Mouse (Mus musculus) liver, postnatal 0 days (tissue): ENCODE results near the gene Ttll5. TPM values are rescaled to one million over a fixed set of nuclear protein-coding genes. Genes with fewer than 3 reads are reported as not detected.

Experiments
- ATAC-seq: fragments of 200-750 bp; cut with Nextera tagmentation; 2 replicates; pipeline ENCODE4 v1.8.0; 2017; ENCODE audit warnings: mild to moderate bottlenecking, moderate library complexity
- DNase-seq: peaks from one replicate; pipeline ENCODE4 v3.0.0-alpha.2; 2016
- H3K27ac ChIP-seq: fragments of 300-500 bp; sonication (generic); 2 replicates; pipeline ENCODE4 v1.5.1; 2014; ENCODE audit warnings: antibody characterized with exemption, moderate library complexity, mild to moderate bottlenecking, low read depth
- H3K27me3 ChIP-seq: fragments of 300-500 bp; sonication (generic); 2 replicates; pipeline ENCODE4 v1.6.1; 2014; ENCODE audit warnings: low read length, control low read depth, mixed read lengths; ENCODE audit not compliant: insufficient read depth
- H3K36me3 ChIP-seq: fragments of 300-500 bp; sonication (generic); replicated peaks from 2 replicates; pipeline ENCODE4 v1.6.1; 2014; ENCODE audit warnings: mild to moderate bottlenecking, control low read depth, low read length, moderate library complexity, mixed read lengths; ENCODE audit not compliant: insufficient read depth
- H3K4me1 ChIP-seq: fragments of 300-500 bp; sonication (generic); 2 replicates; pipeline ENCODE4 v1.6.1; 2014; ENCODE audit warnings: antibody characterized with exemption, mild to moderate bottlenecking, control low read depth; ENCODE audit not compliant: insufficient read depth
- H3K4me2 ChIP-seq: fragments of 300-500 bp; sonication (generic); 2 replicates; pipeline ENCODE4 v1.6.1; 2014; ENCODE audit warnings: low read depth, mild to moderate bottlenecking, low read length, moderate library complexity, mixed read lengths
- H3K4me3 ChIP-seq: fragments of 300-500 bp; sonication (generic); 2 replicates; pipeline ENCODE4 v1.5.1; 2014; ENCODE audit warnings: low read depth, low read length
- H3K9ac ChIP-seq: fragments of 300-500 bp; sonication (generic); replicated peaks from 2 replicates; pipeline ENCODE4 v1.6.1; 2014; ENCODE audit warnings: mild to moderate bottlenecking, moderate library complexity
- H3K9me3 ChIP-seq: fragments of 300-500 bp; sonication (generic); 2 replicates; pipeline ENCODE4 v1.6.1; 2016; ENCODE audit warnings: mild to moderate bottlenecking, control low read depth, low read length, mixed read lengths
- CTCF ChIP-seq: sonication (generic); IDR thresholded peaks from 2 replicates; pipeline ENCODE4 v1.5.1; 2016; ENCODE audit warnings: antibody characterized with exemption, low read depth
- EP300 ChIP-seq: IDR thresholded peaks from 2 replicates; pipeline ENCODE4 v1.6.1; 2016; ENCODE audit warnings: antibody characterized with exemption, low read depth, mild to moderate bottlenecking
- WGBS: fragments of 180-500 bp; shearing (Covaris S2); extraction: QIAGEN DNeasy Blood & Tissue Kit; methylation state at CpG from one replicate; pipeline ENCODE4 v1.1.7; 2014; ENCODE audit not compliant: insufficient replicate concordance; 5-methylcytosine and 5-hydroxymethylcytosine counted together
- polyA plus RNA-seq: library from polyadenylated mRNA; unstranded; fragments of >200 nt; fragmentation: Nextera tagmentation; extraction: Ambion mirVana; gene quantifications from 2 replicates; pipeline ENCODE4 v1.2.1, GENCODE M21; 2015

Gene Ttll5
- polyA plus RNA-seq, 1 experiment from 2014 or later: 2.8 TPM

DNA sequence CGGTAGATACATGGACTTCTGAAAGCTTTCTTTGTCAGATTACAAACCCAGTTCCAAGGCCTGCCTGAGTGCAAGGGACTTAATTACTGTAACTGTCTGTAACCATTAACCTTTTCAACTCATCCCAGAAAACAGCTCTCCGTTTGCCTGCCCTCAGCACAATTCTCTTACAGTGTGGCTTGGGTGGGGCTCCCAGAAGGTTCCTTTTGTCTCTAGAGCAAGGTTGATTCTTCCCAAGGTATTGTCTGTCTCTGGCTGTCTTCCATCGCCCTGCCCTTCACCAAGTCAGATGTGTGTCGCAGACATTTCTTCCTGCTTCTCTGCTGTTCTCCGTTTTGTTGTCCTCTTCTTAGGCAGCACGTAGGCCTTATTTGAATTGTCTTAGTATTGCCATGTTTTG, 125.2 kb downstream of the Ttll5 start:
- H3K4me1 ChIP-seq: no peaks in the 10 kb centered on the region
- 85% methylated on average over 6 of the region's 6 CpGs for WGBS
- H3K36me3 ChIP-seq: peaks cover 9% of the 10 kb centered on the region; the same call in 1 of the 2 replicates
- no peak overlapping the region for H3K4me2 ChIP-seq
- no peak overlapping the region for H3K9ac ChIP-seq
- H3K27me3 ChIP-seq: no peaks in the 10 kb centered on the region
- DNase-seq (no peak), ATAC-seq (no peak)
- TF ChIP-seq EP300 (no peak), CTCF (no peak)
- no peak overlapping the region for H3K27ac ChIP-seq
- no peaks in the 10 kb centered on the region for H3K9me3 ChIP-seq
- H3K4me3 ChIP-seq: no peak overlapping the region

DNA sequence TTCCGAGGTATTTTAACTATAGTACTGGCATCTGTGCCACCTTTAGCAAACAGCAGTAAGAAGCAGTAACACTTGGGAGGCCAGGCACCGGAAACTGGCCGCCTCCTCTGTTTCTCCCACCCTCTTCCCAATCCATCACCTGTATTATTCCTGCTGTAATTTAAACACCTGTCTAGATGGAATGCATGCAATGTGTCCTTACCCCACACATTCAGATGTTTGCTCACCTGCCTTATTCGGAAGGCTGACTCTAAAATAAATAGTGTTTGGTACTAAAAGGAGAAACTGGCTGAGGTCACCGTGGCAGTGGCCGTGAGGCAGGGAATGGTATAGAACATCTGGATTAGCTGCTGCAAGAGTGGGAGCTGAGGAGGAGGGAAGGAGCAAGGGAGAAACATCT, 125.9 kb downstream of the Ttll5 start:
- Histone ChIP-seq H3K4me1 (no peaks in the 10 kb centered on the region), H3K27me3 (no peaks in the 10 kb centered on the region), H3K4me2 (no peak overlapping the region), H3K36me3 (peaks cover 10% of the 10 kb centered on the region; the same call in 1 of the 2 replicates), H3K27ac (no peak overlapping the region), H3K9me3 (no peaks in the 10 kb centered on the region), H3K9ac (no peak overlapping the region), H3K4me3 (no peak overlapping the region)
- TF ChIP-seq EP300: no peak
- no peak for TF ChIP-seq CTCF
- DNase-seq (no peak), ATAC-seq (no peak)
- 80% methylated on average over 6 of the region's 6 CpGs for WGBS

DNA sequence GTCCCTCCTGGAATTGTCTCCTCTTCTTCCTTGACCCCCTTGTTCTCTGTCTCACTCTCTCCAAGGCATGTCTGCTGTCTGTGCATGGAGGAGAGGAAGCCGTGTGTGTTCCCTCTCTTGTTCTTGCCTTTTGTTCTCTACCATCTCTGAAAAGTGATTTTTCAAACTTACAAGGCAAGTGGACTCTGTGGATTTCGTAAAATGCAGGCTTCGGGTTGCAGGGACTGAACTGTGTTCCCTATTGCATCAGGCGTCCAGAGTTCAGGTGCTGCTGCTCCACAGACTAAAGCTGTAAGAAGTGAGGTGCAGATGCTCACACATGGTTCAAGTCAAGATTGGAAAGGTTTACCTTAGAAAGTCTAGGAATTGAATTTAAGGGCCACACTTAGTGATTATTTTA, 126.6 kb downstream of the Ttll5 start:
- Histone ChIP-seq H3K9ac (no peak overlapping the region), H3K27me3 (no peaks in the 10 kb centered on the region), H3K4me1 (no peaks in the 10 kb centered on the region), H3K4me3 (no peak overlapping the region), H3K9me3 (no peaks in the 10 kb centered on the region), H3K27ac (no peak overlapping the region), H3K4me2 (no peak overlapping the region), H3K36me3 (peaks cover 10% of the 10 kb centered on the region; the same call in 1 of the 2 replicates)
- TF ChIP-seq CTCF (no peak), EP300 (no peak)
- ATAC-seq: no peak
- 64% methylated on average over 4 of the region's 4 CpGs for WGBS
- DNase-seq: no peak

DNA sequence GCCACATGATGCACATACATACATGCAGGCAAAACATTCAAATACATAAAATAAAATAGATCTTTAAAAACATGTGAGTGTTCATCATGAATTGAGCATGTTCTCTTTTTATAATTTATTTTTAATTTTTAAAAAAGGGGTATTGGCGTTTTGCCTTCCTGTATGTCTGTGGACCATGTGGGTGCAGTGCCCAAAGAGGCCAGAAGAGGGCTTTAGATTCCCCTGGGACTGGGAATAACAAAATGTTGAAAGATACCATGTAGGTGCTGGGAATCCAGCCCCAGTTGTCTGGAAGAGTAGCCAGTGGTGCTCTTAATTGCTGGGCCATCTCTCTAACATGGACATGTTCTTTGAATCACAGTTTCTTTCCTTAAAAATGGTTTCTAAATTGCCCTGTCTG, 127.4 kb downstream of the Ttll5 start:
- DNase-seq (no peak), ATAC-seq (no peak)
- Histone ChIP-seq H3K4me2 (no peak overlapping the region), H3K4me3 (no peak overlapping the region), H3K36me3 (peaks cover 10% of the 10 kb centered on the region; the same call in 1 of the 2 replicates), H3K27ac (no peak overlapping the region), H3K9me3 (no peaks in the 10 kb centered on the region), H3K27me3 (no peaks in the 10 kb centered on the region), H3K4me1 (no peaks in the 10 kb centered on the region), H3K9ac (no peak overlapping the region)
- TF ChIP-seq EP300: no peak
- TF ChIP-seq CTCF: peak; percentile 45
- 86% methylated on average over 1 of the region's 1 CpGs for WGBS

DNA sequence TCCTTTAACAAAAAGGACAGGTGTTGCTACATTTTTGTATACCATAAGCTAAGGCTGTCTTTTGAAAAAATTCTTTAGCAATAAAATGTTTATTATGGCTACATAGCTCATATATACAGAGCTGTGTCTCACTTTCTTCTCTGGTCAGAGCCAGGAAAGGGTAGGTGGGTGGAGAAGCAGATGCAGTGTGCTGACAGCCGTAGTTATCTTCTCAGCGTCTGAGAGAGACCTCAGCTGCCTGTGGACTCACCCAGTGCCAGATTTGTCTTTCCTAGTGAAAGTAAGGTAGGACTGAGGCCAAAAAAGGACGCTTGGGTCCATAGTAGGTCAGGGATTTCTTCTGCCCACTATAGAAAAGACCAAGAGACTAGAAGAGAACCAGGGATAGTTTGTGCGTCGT, 127.9 kb downstream of the Ttll5 start:
- no peaks in the 10 kb centered on the region for H3K4me1 ChIP-seq
- no peak overlapping the region for H3K27ac ChIP-seq
- H3K4me2 ChIP-seq: no peak overlapping the region
- H3K36me3 ChIP-seq: 0 out of 2 replicates have a peak, but pooled peaks cover 10% of the 10 kb centered on the region
- TF ChIP-seq CTCF (no peak), EP300 (no peak)
- no peak overlapping the region for H3K4me3 ChIP-seq
- 86% methylated on average over 5 of the region's 5 CpGs for WGBS
- no peak for ATAC-seq
- DNase-seq: no peak
- H3K9ac ChIP-seq: no peak overlapping the region
- no peaks in the 10 kb centered on the region for H3K27me3 ChIP-seq
- no peaks in the 10 kb centered on the region for H3K9me3 ChIP-seq

DNA sequence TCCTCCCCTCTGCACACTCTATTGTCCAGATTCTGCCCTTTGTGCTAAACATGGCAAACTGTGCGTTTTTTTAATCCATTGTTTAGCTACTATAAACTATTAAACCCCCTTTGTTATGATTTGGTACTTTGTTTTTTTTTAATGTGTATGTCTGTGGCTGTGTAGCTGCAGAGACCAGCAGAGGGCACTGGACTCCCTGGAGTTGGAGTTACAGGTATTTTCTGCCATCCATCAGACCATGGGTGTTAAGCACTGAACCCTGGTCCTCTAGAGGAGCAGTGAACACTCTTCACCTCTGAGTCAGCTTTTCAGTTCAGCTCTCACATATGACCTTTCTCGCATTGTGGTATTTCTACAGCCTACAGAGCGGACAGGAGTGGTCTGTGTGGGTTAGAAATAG, 129.7 kb downstream of the Ttll5 start:
- no peak overlapping the region for H3K4me3 ChIP-seq
- no peaks in the 10 kb centered on the region for H3K4me1 ChIP-seq
- 0 out of 2 replicates have a peak, but pooled peaks cover 8% of the 10 kb centered on the region for H3K36me3 ChIP-seq
- TF ChIP-seq CTCF: peak; percentile 50
- TF ChIP-seq EP300: no peak
- WGBS: 81% methylated on average over 3 of the region's 3 CpGs
- DNase-seq (no peak), ATAC-seq (no peak)
- no peaks in the 10 kb centered on the region for H3K27me3 ChIP-seq
- no peaks in the 10 kb centered on the region for H3K9me3 ChIP-seq
- no peak overlapping the region for H3K9ac ChIP-seq
- H3K27ac ChIP-seq: no peak overlapping the region
- no peak overlapping the region for H3K4me2 ChIP-seq

DNA sequence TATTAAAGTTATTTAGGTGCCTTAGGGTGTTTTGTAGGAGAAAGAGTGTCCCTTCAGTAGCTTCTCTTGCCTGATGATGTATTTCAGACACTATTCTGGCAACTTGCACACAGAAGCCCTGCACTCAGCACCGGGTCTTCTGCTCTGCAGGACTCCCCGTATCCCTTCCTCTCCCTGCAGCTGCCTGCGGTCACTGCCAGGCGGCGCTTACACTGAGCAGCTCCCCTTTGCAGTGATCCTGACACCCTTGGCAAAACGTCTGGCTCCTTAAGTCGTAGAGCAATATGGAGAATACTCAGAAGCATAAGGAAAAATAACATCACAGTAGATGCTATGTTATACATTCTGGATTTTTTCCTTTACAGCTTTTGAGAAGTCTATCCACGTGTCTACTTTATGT, 130.6 kb downstream of the Ttll5 start:
- H3K9me3 ChIP-seq: no peaks in the 10 kb centered on the region
- no peak for TF ChIP-seq EP300
- no peak for TF ChIP-seq CTCF
- DNase-seq (no peak), ATAC-seq (no peak)
- 0 out of 2 replicates have a peak, but pooled peaks cover 8% of the 10 kb centered on the region for H3K36me3 ChIP-seq
- H3K27ac ChIP-seq: no peak overlapping the region
- no peaks in the 10 kb centered on the region for H3K4me1 ChIP-seq
- no peaks in the 10 kb centered on the region for H3K27me3 ChIP-seq
- H3K4me3 ChIP-seq: no peak overlapping the region
- H3K4me2 ChIP-seq: no peak overlapping the region
- 85% methylated on average over 8 of the region's 8 CpGs for WGBS
- no peak overlapping the region for H3K9ac ChIP-seq
